Mouse (Mus musculus): Measurements from ENCODE around the gene 4933411K16Rik.

- TF ChIP-seq CTCF (IDR thresholded peaks at IDR 0.05; ENCODE audit: borderline replicate concordance, insufficient read depth, low read length) (no peak), POLR2A (IDR thresholded peaks at IDR 0.05; ENCODE audit: low read depth, low read length) (no peak)
Observed at GRCm38 (mm10) chr19:42011123-42011522, 40.9 kb upstream of the 4933411K16Rik start.

Data from embryonic fibroblast, embryonic 13.5 days (primary cell).